Mouse (Mus musculus): ENCODE data around the gene Trim46. TPM values are rescaled to one million over a fixed set of nuclear protein-coding genes. Genes with fewer than 3 reads are reported as not detected.

The Trim46 gene
- polyA plus RNA-seq, 1 experiment from 2014 or later = 32.4 TPM

DNA sequence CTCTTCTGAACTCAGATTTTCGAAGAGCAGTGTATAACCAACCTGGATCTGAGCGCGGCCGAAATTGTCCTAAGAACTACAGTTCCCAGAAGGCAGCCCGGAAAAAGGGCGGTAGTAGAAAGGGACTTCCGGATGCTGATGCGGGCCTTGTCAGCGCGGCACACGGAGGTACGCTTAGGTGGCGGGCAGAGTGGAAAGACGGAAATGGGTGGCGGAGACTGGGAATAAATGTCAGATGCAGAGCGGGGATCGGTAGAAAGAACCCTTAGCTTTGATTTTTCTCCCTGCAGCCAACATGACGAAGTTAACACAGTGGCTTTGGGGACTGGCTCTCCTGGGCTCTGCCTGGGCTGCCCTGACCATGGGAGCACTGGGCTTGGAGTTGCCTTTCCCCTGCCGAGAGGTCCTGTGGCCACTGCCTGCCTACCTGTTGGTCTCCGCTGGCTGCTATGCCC is 20.4 kb upstream of the Trim46 start:
- no peaks in the 10 kb centered on the region for H3K36me3 ChIP-seq
- H3K4me2 ChIP-seq (replicated peaks) = peak overlapping the region; percentile 98
- no peaks in the 10 kb centered on the region for H3K9me3 ChIP-seq
- no peak overlapping the region for H3K27ac ChIP-seq
- H3K9ac ChIP-seq = peak overlapping the region; percentile 80
- 2% methylated on average over 20 of the region's 20 CpGs for WGBS
- peaks cover 26% of the 10 kb centered on the region for H3K4me1 ChIP-seq
- ATAC-seq (ENCODE audit: low FRiP score, low read depth) = peak; percentile 83
- H3K27me3 ChIP-seq (replicated peaks) = no peaks in the 10 kb centered on the region
- H3K4me3 ChIP-seq = peak overlapping the region; percentile 69

DNA sequence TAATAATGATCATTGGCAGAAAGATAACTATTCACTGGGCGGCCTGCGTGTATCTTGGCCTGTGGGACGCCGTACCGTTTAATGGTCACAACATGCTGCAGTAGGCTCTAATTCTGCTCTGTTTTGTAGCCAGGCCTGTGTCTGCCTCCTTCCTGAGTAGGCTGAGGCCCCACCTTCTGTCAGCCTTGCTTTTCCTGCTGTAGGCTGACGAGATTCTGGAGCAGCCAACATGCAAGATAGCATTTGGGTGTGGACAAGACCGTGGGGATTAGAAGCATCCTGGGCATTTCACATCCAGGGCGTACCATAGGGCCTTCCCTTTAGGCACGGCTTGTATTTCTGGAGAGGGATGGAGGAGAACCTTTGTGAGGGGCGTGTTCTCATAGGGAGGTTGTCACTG is 16.3 kb upstream of the Trim46 start:
- no peaks in the 10 kb centered on the region for H3K36me3 ChIP-seq
- no peaks in the 10 kb centered on the region for H3K27me3 ChIP-seq (replicated peaks)
- H3K4me1 ChIP-seq = peaks cover 8% of the 10 kb centered on the region
- H3K4me2 ChIP-seq (replicated peaks) = no peak overlapping the region
- no peaks in the 10 kb centered on the region for H3K9me3 ChIP-seq
- no peak overlapping the region for H3K4me3 ChIP-seq
- H3K27ac ChIP-seq = no peak overlapping the region
- WGBS = 73% methylated on average over 10 of the region's 10 CpGs
- ATAC-seq (ENCODE audit: low FRiP score, low read depth) = no peak
- no peak overlapping the region for H3K9ac ChIP-seq

DNA sequence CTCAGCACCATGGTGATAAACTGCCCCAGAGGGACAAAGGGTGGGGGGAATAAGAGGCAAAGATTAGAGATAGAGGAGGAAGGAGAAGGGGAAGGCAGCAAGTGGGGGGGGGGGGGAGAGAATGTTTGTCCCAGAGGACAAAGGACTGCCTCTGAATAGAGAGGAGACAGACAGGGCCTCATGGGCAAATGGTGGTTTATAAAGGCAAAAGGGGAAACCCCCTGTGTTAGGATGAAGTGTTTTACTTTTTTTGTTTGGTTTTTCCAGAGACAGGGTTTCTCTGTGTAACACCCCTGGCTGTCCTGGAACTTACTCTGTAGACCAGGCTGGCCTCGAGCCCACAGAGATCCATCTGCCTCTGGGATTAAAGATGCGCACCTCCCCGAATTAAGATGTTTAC is 14.1 kb upstream of the Trim46 start:
- no peaks in the 10 kb centered on the region for H3K36me3 ChIP-seq
- H3K9me3 ChIP-seq = no peaks in the 10 kb centered on the region
- H3K27me3 ChIP-seq (replicated peaks) = no peaks in the 10 kb centered on the region
- no peak overlapping the region for H3K9ac ChIP-seq
- ATAC-seq (ENCODE audit: low FRiP score, low read depth) = no peak
- no peak overlapping the region for H3K4me3 ChIP-seq
- H3K27ac ChIP-seq = no peak overlapping the region
- WGBS = 74% methylated on average over 3 of the region's 3 CpGs
- H3K4me2 ChIP-seq (replicated peaks) = no peak overlapping the region
- no peaks in the 10 kb centered on the region for H3K4me1 ChIP-seq

DNA sequence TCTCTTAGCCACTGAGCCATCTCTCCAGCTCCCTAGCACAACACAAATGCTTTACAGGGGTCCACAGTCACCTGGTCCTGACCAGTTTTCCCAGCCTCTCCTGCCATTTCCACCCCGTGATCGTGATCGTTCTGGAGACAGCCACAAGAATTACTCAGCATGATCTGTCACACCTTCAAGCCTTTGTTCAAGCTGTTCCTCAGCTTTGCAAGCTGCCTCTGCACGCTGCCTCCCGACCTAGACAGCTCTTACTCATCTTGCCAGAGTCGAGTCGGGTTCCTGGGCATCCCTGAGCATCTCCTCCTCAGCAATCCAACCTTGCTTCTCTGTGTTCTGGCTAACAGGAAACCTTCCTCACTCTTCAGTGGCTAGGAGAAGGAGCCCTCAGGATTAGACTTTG is 13.0 kb upstream of the Trim46 start, which contains the start of gene Dpm3:
Gene Dpm3 (plus strand): TSS at position 283 of the 400 bp plus-strand sequence.
- no peak within 1 kb of the TSS for H3K9ac ChIP-seq
- 52% methylated on average over 7 of the region's 7 CpGs for WGBS
- H3K4me1 ChIP-seq = no peaks in the 10 kb centered on the region
- no peak within 1 kb of the TSS for H3K4me3 ChIP-seq
- no peaks in the 10 kb centered on the region for H3K36me3 ChIP-seq
- no peak within 1 kb of the TSS for H3K27ac ChIP-seq
- H3K9me3 ChIP-seq = no peaks in the 10 kb centered on the region
- no peak for ATAC-seq (ENCODE audit: low FRiP score, low read depth)
- H3K27me3 ChIP-seq (replicated peaks) = no peaks in the 10 kb centered on the region
- H3K4me2 ChIP-seq (replicated peaks) = no peak within 1 kb of the TSS

DNA sequence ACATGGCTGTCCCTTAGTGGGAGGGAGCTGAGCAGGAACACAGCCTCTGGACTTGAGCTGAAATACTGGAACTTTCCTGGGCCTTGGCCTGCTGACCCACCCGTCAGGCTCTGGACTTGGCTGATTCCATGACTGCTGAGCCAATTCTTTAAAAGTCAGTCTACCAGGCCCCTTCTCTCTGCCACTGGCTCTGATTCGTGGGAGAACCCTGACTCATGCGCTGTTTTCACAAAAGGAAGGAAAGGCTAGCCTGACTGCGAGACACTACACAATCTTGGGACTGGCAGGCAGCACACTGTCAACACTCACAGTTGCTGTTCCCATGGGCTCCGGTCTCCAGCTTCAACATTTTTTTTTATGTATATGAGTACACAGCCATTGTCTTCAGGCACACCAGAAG is 10.1 kb upstream of the Trim46 start:
- Histone ChIP-seq H3K9me3 (no peaks in the 10 kb centered on the region), H3K4me1 (peaks cover 6% of the 10 kb centered on the region), H3K36me3 (no peaks in the 10 kb centered on the region), H3K27ac (no peak overlapping the region), H3K4me3 (no peak overlapping the region), H3K9ac (no peak overlapping the region), H3K4me2 (replicated peaks) (no peak overlapping the region), H3K27me3 (replicated peaks) (peaks cover 4% of the 10 kb centered on the region; the same call in 1 of the 2 replicates)
- ATAC-seq (ENCODE audit: low FRiP score, low read depth) = no peak
- WGBS = 78% methylated on average over 5 of the region's 5 CpGs

DNA sequence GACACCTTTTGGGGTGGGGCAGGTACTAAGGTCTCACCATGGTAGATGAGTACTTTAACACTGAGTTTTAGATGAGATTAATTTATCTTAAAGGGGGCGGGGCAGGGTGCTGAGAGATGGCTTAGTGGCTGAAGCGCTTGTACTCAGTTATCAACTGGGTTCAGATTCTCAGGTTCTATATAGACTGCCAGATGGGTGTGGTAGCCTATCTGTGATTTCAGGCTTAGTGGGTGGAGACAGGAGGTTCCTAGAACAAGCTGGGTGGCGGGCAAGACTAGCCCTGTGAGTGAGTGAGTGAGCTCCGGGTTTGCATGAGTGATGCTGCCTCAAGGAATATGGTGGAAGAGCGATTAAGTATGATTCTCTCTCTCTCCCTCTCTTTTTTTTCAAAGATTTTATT is 8.9 kb upstream of the Trim46 start:
- Histone ChIP-seq H3K9me3 (no peaks in the 10 kb centered on the region), H3K27ac (no peak overlapping the region), H3K4me2 (replicated peaks) (no peak overlapping the region), H3K27me3 (replicated peaks) (peaks cover 4% of the 10 kb centered on the region; the same call in 1 of the 2 replicates), H3K36me3 (no peaks in the 10 kb centered on the region), H3K4me1 (peaks cover 16% of the 10 kb centered on the region), H3K9ac (no peak overlapping the region), H3K4me3 (no peak overlapping the region)
- no peak for ATAC-seq (ENCODE audit: low FRiP score, low read depth)
- WGBS = 97% methylated on average over 5 of the region's 5 CpGs

DNA sequence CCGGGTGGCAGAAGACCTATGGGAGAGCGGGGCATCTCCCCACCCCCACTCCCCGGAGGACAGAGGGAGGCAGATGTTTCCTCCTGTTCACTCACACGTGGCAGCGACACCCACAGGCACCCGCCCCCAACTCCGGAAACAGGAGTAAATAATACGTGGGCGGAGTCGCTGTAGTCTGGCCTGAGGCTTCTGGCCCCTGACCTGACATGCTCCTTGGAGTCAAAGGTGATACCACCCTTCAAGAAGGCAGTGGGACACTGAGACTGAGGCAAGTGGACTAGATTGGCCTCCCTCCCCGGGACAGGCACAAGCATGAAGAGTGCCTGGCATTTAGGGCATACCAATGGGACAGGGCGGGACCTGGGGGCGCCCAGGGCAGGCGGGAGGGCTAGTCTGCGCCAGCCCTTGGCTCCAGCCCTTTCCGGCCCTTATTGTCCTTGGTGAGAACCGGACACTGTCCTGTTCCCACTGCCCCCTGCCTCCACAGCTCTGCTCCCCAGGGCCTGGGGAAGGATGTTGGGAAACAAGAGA is 5.3 kb upstream of the Trim46 start:
- Histone ChIP-seq H3K27ac (no peak overlapping the region), H3K4me1 (peaks cover 27% of the 10 kb centered on the region), H3K9ac (no peak overlapping the region), H3K4me3 (no peak overlapping the region), H3K9me3 (no peaks in the 10 kb centered on the region), H3K36me3 (peaks cover 9% of the 10 kb centered on the region; the same call in 1 of the 2 replicates), H3K4me2 (replicated peaks) (peak overlapping the region; percentile 46), H3K27me3 (replicated peaks) (peaks cover 4% of the 10 kb centered on the region; the same call in 1 of the 2 replicates)
- no peak for ATAC-seq (ENCODE audit: low FRiP score, low read depth)
- WGBS = 4% methylated on average over 17 of the region's 17 CpGs

DNA sequence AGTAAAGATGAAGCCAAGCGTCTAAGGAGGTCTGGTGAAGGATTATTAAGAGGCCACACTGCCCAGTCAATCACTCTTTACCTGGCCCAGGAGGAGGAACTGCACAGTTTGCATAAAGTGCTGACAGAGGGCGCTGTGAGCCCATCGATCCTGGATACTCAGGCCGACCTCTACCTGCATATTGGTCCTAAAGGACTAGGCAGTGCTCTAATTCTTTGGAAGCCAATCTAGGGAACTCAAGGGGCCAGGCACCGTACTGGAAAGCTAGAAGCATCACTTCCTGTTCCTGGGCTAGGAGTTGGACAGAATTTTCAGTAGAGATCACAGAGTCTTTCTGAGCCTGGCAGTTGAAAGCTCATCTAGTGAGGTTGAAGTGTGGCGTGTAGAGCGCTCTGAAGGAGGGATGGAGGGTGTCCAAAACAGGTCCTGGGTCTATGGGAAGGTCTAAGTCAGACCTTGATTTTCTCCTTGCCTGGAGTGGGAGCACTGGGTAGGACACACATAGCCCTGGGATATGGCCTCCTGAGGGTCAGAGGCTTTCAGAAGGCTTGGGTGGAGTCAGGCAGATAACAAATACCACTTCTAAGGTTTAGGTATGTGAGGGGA is 4.4 kb upstream of the Trim46 start:
- Histone ChIP-seq H3K4me3 (no peak overlapping the region), H3K4me2 (replicated peaks) (peak overlapping the region; percentile 46; the same call in 1 of the 2 replicates), H3K36me3 (peaks cover 9% of the 10 kb centered on the region; the same call in 1 of the 2 replicates), H3K4me1 (peaks cover 33% of the 10 kb centered on the region), H3K9ac (no peak overlapping the region), H3K27ac (no peak overlapping the region), H3K27me3 (replicated peaks) (peaks cover 4% of the 10 kb centered on the region; the same call in 1 of the 2 replicates), H3K9me3 (no peaks in the 10 kb centered on the region)
- 20% methylated on average over 7 of the region's 7 CpGs for WGBS
- no peak for ATAC-seq (ENCODE audit: low FRiP score, low read depth)

DNA sequence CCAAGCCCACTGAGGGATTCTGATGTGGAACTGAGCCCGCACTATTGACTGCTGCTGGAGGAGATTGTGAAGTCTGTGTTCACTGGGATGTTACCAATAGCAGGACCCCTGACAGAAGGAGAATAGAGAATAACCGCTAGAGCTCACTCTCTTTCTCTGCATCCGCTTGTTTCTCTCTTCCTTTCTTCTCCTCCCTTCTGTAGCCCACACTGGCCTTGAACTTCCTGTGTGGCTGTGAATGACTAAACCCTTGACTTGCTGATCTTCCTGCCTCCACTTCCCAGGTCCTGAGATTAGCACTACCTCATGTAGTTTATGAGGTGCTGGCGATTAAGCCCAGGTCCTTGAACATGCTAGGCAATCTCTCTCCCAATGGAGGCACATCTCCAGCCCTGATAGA is 1.4 kb upstream of the Trim46 start:
- Histone ChIP-seq H3K9ac (0 out of 2 replicates have a peak overlapping the region, but pooled peaks have one; percentile 76), H3K4me2 (replicated peaks) (peak overlapping the region; percentile 83), H3K9me3 (no peaks in the 10 kb centered on the region), H3K4me1 (peaks cover 53% of the 10 kb centered on the region), H3K27ac (no peak overlapping the region), H3K27me3 (replicated peaks) (peaks cover 4% of the 10 kb centered on the region; the same call in 1 of the 2 replicates), H3K36me3 (peaks cover 9% of the 10 kb centered on the region; the same call in 1 of the 2 replicates), H3K4me3 (peak overlapping the region; percentile 66; the same call in 1 of the 2 replicates)
- ATAC-seq (ENCODE audit: low FRiP score, low read depth) = no peak
- 86% methylated on average over 4 of the region's 4 CpGs for WGBS

DNA sequence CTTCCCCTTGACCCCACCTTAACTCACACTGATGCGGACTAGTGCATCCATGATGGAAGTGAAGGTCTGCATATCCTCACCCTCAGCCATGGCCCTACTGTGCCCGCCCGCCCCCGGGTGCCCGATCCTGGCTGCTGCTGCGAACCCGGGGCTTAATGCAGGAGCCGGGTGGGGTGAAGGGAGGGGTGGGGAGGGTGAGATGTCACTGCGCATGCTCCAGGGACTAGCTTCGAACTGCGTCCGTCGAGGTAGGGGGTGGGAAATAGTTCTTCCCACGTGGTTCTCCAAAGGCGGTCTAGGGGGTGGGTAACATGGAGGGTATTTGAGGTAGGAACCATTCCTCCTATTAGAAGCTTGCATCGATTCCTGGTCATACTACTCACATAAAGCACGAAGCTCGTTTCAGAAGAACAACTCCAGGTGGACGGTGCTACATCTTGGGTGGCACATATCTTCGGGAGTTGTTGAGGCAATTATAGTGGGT is 379 bp downstream of the Trim46 start, which contains the start of gene Krtcap2:
Gene Krtcap2 (plus strand): TSS at position 279 of the 484 bp plus-strand sequence.
- H3K27ac ChIP-seq = peak within 1 kb of the TSS; percentile 74
- H3K36me3 ChIP-seq = peaks cover 25% of the 10 kb centered on the region
- peak within 1 kb of the TSS; percentile 66 for H3K4me3 ChIP-seq
- H3K9ac ChIP-seq = peak within 1 kb of the TSS; percentile 76
- no peaks in the 10 kb centered on the region for H3K9me3 ChIP-seq
- H3K4me1 ChIP-seq = peaks cover 43% of the 10 kb centered on the region
- H3K4me2 ChIP-seq (replicated peaks) = peak within 1 kb of the TSS; percentile 83
- 4% methylated on average over 20 of the region's 20 CpGs for WGBS
- peak; percentile 45 for ATAC-seq (ENCODE audit: low FRiP score, low read depth)
- H3K27me3 ChIP-seq (replicated peaks) = no peaks in the 10 kb centered on the region

DNA sequence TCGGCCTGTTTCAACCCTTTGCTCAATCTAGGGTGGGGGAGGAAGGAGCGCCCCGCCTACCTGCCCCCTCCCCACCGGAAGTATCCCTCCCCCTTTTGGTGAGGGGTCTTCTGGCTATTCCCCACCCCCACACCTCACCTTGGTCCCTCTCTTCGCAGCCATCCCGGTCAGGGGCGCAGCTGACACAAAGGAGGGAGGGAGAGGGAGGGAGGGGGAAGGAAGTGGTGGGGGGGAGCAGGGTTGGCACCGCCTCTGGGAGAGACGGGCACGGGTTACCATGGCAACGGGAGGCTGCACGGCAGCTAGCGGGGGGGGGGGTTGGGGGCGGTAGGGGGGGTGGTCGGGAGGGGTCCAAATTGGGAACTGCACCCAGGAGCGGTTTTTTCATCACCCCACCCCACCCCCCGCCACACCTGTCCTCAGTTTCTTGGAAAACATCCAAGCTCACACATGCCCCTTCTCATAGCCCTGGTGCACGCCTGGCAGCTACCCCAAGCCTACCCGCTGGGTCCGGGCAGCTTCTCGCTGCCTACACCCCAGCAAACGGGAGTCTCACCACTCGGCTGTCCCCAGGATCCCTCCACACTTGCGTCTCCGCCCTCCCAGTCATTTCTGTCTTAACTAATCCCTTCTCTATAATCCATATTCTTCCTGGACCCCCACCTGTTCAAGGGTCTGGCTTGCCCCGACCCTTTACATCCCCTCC is 974 bp downstream of the Trim46 start:
- ATAC-seq (ENCODE audit: low FRiP score, low read depth) = peak; percentile 46
- Histone ChIP-seq H3K27ac (peak overlapping the region; percentile 74), H3K4me1 (peaks cover 37% of the 10 kb centered on the region), H3K27me3 (replicated peaks) (no peaks in the 10 kb centered on the region), H3K9me3 (no peaks in the 10 kb centered on the region), H3K4me3 (peak overlapping the region; percentile 49), H3K9ac (peak overlapping the region; percentile 69), H3K4me2 (replicated peaks) (peak overlapping the region; percentile 83), H3K36me3 (peaks cover 31% of the 10 kb centered on the region)
- WGBS = under 1% methylated on average over 23 of the region's 26 CpGs
